Mouse (Mus musculus) CD4-positive naive resting alpha-beta T cell, adult 57 days (primary cell): ENCODE results near the gene Olfr641. TPM values are rescaled to one million over a fixed set of nuclear protein-coding genes. Genes with fewer than 3 reads are reported as not detected.

ENCODE experiments used
- total RNA-seq: library from RNA; stranded (reverse); gene quantifications from one replicate; pipeline ENCODE4 v1.2.4, GENCODE M21; 2023

The Olfr641 gene
- total RNA-seq = not detected

DNA sequence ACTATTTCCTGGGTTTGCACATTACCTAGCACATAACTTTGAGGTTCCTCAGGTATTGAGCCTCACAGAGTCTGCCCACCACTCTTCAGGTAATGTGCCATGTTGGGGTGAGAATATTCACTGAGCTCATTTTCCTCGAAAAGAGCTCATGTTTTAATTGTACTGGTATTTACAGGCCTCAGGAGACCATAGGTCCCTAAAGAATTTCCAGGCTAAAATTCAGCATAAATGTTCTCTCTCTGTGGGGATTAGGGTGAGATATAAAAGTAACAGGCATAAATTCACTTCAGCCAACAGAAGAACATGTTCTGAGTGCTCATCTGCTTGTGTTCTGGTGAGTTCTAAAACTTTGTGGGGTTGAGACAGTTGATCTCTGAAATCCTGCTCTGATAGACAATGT is at the start of gene Olfr641:
Gene Olfr641 (plus strand): TSS at position 301 of the 400 bp plus-strand sequence.

DNA sequence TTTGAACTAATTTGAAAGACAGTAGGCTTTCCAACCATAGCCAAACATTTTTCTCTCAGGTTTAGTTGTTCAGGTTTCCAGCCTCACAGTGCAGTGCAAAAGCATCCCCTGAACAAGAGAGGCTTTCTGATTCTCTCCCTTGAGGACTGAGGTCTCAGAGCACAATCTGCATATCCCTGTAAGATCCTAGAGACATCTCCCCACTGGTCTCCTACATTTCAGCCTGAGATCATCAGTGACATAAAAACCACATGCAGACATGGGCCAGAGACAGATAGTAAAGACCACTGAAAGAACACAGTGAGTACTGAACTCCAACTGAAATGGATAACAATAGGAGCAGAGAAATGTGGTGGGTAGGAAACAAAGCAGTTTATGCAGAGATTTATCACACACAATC is 36.8 kb upstream of the Olfr641 start, which contains the start of gene Olfr638:
Gene Olfr638 (plus strand): TSS at position 301 of the 400 bp plus-strand sequence.

DNA sequence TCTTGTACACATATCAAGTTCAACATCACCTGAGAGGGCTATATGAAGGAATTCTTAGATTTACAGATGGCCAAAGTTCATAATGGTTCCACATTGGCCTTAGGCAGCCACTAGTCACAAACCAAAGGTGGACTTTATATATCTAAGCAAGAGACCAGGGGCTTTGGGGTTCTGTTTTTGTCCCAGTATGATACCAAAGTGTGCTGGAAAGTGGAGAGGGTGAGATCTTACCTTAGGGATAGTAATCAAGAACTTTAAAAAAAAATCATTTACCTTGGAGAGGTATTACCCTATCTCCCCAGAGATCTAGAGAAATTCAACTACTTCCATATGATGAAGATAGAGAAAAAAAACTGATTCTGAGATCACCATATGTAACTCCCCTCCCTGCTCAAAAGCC is 18.0 kb upstream of the Olfr641 start, which contains the start of gene Olfr639:
Gene Olfr639 (minus strand): TSS at position 101 of the 400 bp plus-strand sequence.

DNA sequence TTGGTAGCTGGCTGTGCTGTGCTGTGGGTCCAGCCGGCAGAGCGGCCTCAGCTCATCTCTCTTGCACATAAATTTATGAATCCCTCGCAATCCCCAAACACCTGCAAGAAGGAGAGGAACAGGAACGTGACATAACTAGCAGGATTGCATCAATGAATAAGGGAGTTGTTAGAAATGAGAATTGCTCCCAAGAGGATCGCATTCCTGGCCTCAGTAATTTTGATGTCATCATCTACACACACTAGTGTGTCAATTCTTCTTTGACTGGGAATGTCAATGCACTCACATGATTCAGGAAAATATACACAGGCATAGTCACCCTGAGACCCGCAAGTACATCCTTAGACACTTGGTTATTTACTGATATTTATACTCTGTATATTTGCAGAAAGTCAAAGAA is 9.8 kb upstream of the Olfr641 start, which contains the start of gene Olfr640:
Gene Olfr640 (minus strand): TSS at position 101 of the 400 bp plus-strand sequence.

DNA sequence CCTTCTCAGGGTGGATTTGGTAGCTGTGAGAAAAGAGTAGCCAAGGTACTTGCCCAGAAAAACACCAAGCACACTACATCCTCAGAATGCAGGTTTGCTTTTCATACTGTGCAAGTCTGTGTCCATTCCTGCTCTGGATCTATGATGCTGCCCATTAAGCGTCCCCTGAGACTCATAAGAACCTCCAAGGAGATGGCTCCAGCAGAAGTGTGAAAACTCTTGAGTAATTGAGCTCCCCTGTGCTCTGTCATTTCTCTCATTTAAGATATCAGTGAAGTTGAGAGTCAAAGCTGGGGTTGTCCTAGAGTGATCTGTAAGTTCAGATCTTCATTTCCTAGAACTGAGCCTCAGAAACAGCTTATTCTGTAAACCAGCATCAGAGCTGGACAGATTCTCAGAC is 17.3 kb downstream of the Olfr641 start, which contains the start of gene Olfr642:
Gene Olfr642 (minus strand): TSS at position 101 of the 400 bp plus-strand sequence.

DNA sequence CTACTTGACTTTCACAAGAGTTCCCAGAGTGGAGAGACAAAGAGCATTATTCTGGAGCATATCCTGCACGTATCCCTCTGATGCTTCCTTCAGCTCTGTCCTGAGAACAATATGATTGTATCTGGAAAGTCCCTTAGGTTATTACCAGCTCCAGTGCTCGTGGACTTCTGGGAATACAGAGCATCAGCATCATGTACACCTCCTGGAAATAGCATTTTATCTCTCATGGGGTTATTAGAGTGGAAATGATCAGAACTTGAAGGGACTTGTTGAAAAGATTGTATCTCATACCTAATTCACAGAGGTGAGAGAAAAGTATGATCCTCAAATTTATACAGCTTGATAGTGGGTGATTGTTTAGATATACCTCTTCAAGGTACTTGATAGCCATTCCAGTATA is 26.1 kb downstream of the Olfr641 start, which contains the start of gene 4930516K23Rik:
Gene 4930516K23Rik (minus strand): TSS at position 101 of the 400 bp plus-strand sequence.

DNA sequence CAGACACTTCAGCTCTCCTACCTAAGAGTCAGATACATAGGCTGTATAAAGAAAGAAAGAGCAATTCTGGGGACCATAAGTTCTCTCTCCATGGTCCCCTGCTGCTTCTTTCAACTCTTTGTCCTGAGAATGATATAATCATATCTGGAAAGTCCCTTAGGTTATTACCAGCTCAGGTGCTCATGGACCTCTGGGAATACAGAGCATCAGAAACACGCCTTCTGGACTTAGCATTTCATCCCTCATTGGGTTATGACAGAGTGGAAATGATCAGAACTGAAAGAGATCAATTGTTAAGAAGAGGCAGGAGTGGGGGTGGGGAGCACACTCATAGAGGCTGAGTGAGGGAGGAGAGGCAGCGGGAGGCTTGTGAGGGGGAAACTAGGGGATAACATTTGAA is 36.5 kb downstream of the Olfr641 start, which contains the start of gene Olfr644:
Gene Olfr644 (minus strand): TSS at position 101 of the 400 bp plus-strand sequence.

DNA sequence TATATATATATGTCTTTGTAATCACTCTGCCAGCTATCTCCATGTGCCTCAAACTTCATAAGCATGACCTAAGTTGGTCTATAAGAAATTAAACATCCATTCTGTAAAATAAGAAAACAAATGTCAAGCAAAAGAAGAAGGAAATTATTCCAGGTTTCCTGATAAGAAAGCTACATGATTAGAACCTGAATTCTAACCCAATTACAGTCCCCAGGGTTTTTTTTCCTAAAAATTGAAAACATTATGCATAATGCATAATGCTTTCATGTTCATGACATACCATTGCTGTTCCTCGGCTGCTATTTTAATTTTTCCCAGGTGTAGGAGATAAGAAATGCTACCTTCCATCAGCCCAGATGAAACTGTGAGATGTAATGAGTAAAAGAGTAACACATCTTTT is 50.1 kb downstream of the Olfr641 start, which contains the start of gene Olfr645:
Gene Olfr645 (minus strand): TSS at position 101 of the 400 bp plus-strand sequence.

Other genes starting within 250 kb of the Olfr641 start
- not detected for gene Olfr67, start 243.6 kb upstream of the Olfr641 start, total RNA-seq
- 115 TPM for gene Hbb-bt, start 221.4 kb upstream of the Olfr641 start, total RNA-seq
- gene Hbb-bs, start 207.3 kb upstream of the Olfr641 start, total RNA-seq = 842 TPM
- gene Hbb-bh2, start 194.9 kb upstream of the Olfr641 start, total RNA-seq = not detected
- not detected for gene Hbb-bh1, start 192.3 kb upstream of the Olfr641 start, total RNA-seq
- gene Hbb-y, start 182.2 kb upstream of the Olfr641 start, total RNA-seq = not detected
- not detected for gene Olfr66, start 149.2 kb upstream of the Olfr641 start, total RNA-seq
- gene Olfr64, start 141.0 kb upstream of the Olfr641 start, total RNA-seq = not detected
- not detected for gene Olfr65, start 132.0 kb upstream of the Olfr641 start, total RNA-seq
- gene Olfr631, start 106.6 kb upstream of the Olfr641 start, total RNA-seq = not detected
- not detected for gene Olfr632, start 101.1 kb upstream of the Olfr641 start, total RNA-seq
- gene Olfr633, start 91.0 kb upstream of the Olfr641 start, total RNA-seq = not detected
- not detected for gene Olfr635, start 64.3 kb upstream of the Olfr641 start, total RNA-seq
- not detected for gene Olfr638, start 36.7 kb upstream of the Olfr641 start, total RNA-seq
- gene Olfr639, start 18.1 kb upstream of the Olfr641 start, total RNA-seq = 0.21 TPM
- gene Olfr640, start 9.9 kb upstream of the Olfr641 start, total RNA-seq = not detected
- gene Olfr642, start 17.2 kb downstream of the Olfr641 start, total RNA-seq = not detected
- gene 4930516K23Rik, start 26.0 kb downstream of the Olfr641 start, total RNA-seq = not detected
- not detected for gene Olfr644, start 36.4 kb downstream of the Olfr641 start, total RNA-seq
- not detected for gene Olfr645, start 50.0 kb downstream of the Olfr641 start, total RNA-seq
- gene Olfr646, start 69.4 kb downstream of the Olfr641 start, total RNA-seq = not detected
- not detected for gene Ubqln5, start 94.4 kb downstream of the Olfr641 start, total RNA-seq
- gene Olfr643, start 102.0 kb downstream of the Olfr641 start, total RNA-seq = not detected
- gene Ubqln3, start 107.8 kb downstream of the Olfr641 start, total RNA-seq = not detected
- gene Ubqlnl, start 115.1 kb downstream of the Olfr641 start, total RNA-seq = not detected
- not detected for gene Olfm5, start 129.4 kb downstream of the Olfr641 start, total RNA-seq
- gene Olfr648, start 147.9 kb downstream of the Olfr641 start, total RNA-seq = not detected
- not detected for gene Olfr649, start 160.5 kb downstream of the Olfr641 start, total RNA-seq
- gene Trim6, start 183.3 kb downstream of the Olfr641 start, total RNA-seq = not detected
- gene Trim34a, start 209.0 kb downstream of the Olfr641 start, total RNA-seq = 25.1 TPM